Mouse (Mus musculus) embryo, embryonic 11.5 days (tissue): ENCODE measurements around the gene Pde4c.
A peak's percentile ranks its signal among the peaks of the same experiment; 100 is the strongest.

ENCODE experiments used
- DNase-seq: peaks from one replicate; pipeline ENCODE4 v3.0.0-alpha.2; 2012; ENCODE audit warnings: low read depth, low spot score

Gene Pde4c

DNA sequence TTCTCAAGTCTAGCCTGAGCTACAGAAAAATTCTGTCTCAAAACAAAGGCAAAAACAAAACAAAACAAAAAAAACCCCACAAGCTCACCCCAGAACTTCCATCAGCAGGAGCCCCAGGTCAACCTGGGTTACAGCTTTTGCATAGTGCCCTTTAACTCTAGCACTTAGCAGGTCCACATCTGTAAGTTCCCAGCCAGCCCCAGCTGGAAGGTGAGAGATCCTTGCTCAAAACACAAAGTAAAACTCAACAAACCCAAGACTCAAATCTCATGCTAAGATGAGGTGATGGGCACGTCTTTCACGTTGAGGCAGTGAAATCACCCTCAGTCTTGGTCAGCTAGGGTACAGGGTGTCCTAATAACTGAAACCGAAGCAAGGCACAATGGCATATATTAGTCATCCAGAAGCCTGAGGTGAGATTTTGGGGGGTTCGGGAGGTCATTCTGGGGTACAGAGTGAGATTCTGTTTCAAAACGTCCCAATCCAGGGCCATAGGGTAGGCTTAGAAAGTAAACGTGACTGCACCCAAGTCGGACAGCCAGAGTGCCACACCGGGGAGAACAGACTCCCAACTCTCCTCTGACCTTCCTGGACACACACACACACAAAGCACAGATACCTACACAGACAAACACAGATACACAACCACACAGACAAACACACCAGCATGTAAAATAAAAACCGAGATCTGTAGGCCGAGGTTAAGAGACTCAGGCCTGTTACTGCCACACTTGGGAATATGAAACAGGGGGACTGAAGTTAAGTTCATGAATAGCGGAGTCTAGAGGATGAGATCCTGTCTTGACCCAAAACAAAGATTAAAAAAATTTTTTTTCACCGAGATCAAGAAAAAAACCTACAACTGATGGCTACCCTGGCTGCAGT is 25.9 kb upstream of the Pde4c start:
- no peak for DNase-seq

DNA sequence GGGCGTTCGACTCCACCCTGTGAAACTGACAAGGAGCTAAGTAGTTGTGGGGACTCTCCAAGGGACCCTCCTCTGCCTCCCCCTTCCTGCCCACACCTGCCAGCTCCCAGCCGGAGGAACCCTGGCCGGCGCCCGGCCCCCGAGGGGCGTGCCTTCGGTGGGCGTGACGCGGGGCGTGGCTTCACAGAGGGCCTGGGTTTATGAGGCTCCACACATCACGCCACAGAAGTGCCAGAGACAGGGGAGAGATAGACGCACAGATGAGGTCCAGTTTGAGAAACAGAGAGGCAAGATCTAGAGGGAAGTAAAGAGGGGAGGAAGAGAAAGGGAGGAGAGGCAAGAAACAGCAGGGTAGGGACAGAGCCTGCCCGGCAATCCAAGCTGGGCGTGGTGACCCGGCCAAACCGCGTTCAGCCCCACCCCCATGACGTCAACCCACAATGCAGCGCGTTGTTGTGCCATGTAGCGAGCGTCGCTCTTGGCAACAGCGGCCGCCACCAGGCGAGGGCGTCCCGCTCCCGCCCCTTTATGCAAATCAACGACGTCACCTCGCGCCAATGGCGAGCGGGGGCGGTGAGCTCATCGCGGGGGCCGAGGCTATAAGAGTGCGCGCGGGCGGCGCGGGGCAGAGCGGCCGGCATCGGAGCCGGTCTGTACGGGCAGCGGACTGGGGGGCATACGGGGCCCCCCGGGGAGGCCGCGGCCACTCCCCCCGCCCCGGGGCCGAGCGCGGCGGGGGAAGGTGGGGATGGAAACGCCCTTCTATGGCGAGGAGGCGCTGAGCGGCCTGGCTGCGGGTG is 25.0 kb upstream of the Pde4c start, which contains the start of gene Jund:
TSS of gene Jund (plus strand) at position 640 of the 800 bp plus-strand sequence.
- peak; percentile 99 for DNase-seq

DNA sequence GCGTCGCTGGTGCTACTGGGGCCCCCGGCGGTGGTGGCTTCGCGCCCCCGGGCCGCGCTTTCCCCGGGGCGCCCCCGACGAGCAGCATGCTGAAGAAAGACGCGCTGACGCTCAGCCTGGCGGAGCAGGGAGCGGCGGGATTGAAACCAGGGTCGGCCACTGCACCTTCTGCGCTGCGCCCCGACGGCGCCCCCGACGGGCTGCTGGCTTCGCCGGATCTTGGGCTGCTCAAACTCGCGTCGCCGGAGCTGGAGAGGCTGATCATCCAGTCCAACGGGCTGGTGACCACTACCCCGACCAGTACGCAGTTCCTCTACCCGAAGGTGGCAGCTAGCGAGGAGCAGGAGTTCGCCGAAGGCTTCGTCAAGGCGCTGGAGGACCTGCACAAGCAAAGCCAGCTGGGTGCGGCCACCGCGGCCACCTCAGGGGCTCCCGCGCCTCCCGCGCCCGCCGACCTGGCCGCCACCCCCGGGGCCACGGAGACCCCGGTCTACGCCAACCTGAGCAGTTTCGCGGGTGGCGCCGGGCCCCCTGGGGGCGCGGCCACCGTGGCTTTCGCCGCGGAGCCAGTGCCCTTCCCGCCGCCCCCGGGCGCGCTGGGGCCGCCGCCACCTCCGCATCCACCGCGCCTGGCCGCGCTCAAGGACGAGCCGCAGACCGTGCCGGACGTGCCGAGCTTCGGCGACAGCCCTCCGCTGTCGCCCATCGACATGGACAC is 24.2 kb upstream of the Pde4c start:
- DNase-seq = peak; percentile 45

DNA sequence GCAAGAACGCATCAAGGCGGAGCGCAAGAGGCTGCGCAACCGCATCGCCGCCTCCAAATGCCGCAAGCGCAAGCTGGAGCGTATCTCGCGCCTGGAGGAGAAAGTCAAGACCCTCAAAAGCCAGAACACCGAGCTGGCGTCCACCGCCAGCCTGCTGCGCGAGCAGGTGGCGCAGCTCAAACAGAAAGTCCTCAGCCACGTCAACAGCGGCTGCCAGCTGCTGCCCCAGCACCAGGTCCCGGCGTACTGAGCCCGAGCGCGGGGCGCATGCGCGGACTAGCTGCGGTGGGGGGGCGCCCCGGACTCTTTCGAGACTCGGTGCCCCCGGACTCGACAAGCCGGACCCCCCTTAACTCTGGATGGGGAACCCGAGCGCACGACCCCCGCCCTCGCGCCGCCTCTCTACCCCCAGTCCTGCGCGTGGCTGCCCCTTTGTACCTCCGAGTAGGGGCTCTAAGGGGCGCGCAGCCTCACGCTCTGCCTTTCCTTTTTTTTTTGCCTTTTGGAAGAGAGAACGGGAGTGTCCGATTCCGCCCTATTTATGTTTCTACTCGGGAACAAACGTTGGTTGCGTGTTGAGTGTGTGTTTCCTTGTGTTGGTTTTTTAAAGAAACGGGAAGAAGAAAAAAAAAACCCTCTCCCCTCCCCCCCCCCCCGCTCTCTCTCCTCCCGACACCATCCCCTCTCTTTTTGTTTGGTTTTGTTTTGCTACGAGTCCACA is 23.5 kb upstream of the Pde4c start:
- peak; percentile 69 for DNase-seq

DNA sequence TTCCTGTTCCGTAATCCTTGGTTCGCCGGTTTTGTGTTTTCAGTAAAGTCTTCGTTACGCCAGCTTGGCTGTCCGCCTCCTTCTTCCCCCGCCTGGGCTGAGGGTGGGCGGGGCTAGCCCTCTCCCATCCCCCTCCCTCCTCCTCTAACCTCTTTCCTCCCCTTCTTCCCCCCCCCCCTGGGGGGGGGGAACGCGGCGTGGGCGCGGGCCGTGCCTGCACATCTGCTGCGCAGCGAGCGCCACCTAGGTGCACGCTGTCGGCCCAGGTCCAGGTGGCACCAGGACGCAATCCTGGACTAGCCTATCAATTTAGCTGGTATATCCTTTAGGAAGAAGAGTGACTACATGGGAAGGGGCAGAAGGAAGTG is 23.0 kb upstream of the Pde4c start:
- peak; percentile 89 for DNase-seq

DNA sequence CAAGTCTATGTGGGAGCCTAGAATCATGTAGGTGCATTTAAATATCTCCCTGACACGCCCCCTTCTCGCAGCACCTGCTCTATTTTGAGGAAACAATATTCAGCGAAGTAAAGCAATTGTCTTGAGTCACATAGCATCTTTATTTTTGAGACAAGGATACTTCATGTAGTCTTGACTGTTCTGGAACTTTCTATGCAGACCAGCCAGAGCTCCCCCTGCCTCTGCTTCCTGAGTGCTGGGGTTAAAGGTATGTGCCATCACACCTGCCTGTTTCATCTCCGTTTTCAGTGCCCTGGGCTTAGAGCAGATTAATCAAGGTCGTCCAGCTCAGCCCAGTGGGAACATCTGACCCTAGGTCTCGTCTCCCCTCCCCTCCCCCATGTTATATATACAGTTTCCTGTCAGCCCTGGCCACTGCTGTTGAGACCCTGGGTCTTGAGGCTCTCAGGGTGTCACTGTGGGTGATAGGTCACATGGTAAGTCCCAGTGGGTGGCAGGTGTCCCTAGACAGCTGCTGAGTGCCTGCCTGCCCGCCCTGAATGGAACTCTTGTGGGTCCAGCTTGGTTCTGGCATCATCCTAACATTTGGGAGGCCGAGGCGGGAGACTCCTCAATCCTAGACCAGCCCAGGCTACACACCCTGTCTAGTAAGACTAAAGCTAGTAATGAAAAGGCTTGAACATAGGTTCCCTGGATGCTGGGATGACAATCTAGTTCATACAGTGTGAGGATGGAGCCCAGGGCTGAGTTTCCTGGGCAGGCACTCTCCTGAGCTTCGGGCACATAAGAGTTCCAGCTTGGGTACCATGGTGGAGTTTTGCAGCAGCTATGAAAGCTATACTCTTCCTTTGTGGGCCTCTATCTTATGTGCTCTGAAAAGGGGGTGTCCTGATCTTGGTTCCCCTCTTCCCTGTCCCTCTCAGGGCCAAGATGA is 22.2 kb upstream of the Pde4c start:
- DNase-seq = no peak

DNA sequence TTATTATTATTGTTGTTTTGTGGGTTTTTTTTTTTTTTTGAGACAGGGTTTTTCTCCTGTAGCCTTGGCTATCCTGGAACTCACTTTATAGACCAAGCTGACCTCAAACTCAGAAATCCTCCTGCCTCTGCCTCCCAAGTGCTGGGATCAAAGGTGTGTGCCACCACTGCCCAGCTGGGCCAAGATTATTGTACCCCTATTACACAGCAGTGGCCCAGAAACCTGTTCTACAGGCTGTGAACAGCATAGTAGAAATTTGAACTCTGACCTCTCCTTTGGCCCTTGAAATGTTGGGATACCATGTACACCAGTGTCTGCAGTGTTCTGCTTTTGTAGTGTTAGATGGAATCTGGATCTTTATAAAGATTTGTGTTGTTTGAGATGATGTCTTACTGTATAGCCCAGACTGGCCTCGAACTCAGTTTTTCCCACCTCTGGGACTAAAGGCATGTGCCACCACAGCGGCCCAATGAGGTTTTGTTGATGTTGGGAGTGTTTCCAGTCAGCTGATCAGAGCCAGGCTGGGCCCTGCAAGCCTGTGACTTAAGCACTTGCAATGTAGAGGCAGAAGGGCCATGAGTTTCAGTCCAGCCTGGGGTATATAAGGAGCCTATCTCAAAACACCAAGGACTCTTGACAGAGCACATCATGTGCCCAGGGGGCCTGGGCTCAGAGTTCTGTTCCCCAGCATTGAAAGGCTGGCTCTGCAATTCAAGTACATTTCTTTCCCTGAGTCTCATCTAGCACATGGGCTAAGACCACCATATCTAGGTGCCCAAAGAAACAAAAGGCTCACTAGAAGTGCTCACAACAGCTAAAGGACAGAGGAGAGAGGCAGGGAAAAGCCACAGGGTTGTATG is 21.3 kb upstream of the Pde4c start:
- no peak for DNase-seq

DNA sequence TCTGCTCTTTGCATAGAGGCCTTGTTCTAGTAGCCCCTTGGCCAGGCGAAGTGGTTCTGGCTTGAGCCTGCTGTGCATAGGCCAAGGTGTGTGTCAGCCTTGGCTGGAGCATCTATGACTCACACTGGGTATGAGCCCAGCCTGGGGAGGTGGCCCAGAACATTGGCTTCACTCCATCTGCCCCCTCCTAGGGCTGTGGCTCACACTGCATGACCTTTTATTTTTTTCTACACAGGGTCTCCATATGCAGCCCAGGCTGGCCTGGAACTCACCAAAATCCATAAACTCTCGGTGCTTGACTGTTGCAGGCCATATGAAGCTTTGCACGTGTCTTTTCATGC is 20.7 kb upstream of the Pde4c start:
- DNase-seq = no peak

DNA sequence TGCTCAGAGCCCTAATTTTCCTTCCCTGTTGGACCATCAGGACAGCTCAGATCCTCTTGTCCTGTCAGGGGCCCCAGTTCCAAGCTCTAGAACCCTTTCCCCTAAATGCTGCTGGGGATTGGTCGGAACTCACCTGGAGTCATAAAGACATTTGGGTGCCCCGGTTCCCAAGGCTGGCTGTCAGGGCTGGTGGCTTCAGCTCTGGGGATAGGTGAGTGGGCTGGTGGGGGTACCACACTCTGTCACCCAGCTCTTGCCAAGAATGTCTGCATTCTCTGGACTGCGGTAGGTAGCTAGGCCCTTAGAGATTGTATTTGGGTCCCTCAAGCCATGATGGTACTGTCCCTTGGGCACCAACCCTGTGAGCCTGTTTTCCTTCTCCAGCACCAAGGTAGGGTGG is 20.2 kb upstream of the Pde4c start, which contains the start of gene Iqcn:
TSS of gene Iqcn (plus strand) at position 171 of the 400 bp plus-strand sequence.
- no peak for DNase-seq

DNA sequence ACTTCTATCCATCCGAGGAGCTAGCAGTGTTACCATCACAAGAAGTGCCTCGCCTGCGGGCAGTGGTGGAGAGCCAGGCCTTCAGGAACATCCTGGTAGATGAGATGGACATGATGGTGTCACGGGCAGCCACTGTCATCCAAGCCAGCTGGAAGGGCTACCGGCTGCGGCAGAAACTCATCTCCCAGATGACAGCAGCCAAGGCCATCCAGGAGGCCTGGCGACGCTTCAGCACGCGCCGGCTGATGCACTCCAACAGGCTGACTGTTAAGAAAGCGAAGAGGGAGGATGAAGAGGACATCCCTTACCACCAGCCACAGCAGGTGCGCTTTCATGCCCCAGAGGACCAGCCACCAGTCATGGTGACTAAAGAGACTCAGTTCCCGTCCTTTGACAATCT is 15.2 kb upstream of the Pde4c start:
- DNase-seq = no peak

DNA sequence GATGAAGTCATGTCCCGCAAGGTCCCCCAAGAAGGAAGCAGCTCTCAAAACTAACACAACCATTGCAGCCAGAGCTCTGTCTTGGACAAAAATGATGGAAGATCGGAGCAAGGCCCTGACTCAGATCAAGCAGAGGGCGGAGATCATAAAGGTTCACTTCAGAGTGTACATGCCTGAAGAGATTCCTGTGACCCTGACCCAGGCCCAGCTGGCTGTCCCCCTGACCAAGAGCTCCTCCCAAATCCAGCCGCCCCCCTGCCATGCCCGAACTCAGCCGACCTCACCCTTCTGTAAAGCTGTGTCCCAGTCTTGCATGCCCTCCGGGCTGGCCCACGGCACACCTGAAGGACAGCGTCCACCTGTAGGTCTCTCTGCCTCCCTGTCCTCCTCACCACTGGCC is 13.7 kb upstream of the Pde4c start:
- DNase-seq = no peak

DNA sequence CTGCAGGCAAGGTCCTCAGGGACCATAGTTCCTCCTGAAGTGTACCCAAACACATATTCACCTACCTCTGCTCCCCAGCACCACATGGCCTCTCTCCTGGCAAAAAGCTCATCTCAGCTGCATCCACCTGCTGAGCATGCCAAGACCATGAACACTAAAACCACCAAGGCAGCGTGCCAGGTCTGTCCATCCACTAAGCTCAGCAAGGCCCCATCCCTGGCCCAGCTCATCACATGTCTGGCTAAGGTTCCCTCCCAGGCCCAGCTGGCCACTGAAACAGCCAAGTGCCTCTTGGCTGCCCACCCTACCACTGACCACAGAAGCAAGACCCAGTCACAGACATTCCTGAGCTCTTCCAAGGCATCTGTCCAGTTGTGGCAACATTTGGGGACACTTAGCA is 13.2 kb upstream of the Pde4c start:
- DNase-seq = no peak

DNA sequence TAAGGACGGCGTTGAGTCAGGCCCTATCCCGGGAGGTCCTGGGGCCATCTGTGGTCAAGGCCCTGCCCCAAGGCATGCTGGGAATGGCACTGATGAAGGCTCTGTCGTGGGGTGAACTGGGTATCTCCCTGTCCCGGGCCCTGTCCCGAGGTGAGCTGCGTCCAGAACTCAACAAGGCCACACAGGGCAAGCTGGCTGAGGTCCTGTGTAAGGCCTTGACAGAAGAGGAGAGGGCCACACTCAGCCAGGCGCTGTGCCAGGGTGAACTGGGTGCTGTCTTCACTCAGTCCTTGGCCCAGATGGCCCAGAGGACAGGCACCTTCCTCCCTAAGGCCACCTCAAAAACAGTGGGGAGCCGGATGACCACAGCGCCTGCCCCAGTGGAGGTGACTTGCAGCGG is 12.5 kb upstream of the Pde4c start:
- no peak for DNase-seq

DNA sequence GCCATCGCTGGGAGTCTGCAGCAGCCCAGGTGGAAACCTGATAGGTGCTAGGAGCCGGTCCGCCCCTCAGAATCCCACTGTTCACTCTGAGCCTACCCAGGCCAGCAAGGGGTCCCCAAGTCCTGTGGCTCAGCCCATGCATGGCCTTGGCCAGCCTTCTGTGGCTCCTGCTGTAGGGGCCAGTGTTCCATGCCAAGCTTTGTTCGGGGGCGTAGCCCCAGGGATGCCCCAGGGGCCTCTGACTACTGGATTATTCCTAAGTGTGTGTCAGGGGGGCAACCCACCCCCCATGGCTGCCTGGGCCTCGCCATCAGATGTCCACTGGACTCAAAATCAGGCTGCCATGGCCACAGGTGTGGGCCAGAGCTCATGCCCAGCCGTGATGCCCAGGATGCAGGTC is 9.5 kb upstream of the Pde4c start:
- no peak for DNase-seq

DNA sequence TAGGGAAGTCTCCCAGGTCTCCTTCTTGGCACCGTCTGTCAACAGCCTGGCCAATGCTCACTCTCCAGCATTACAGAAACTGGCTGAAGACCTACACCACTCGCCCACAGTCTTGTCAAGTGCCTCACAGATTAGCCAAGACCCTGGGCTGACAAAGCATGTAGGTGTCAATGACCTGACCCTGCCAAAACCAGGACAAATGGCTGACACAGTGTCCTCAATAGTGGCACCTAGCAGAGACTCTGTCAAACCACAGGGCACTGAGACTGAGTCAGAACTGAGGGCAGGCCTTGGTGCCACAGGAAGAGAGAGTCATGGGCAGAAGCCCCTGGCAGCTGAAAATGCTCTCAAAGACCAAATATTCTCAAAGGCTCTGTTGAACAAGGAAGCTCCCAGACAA is 8.4 kb upstream of the Pde4c start:
- DNase-seq = no peak

DNA sequence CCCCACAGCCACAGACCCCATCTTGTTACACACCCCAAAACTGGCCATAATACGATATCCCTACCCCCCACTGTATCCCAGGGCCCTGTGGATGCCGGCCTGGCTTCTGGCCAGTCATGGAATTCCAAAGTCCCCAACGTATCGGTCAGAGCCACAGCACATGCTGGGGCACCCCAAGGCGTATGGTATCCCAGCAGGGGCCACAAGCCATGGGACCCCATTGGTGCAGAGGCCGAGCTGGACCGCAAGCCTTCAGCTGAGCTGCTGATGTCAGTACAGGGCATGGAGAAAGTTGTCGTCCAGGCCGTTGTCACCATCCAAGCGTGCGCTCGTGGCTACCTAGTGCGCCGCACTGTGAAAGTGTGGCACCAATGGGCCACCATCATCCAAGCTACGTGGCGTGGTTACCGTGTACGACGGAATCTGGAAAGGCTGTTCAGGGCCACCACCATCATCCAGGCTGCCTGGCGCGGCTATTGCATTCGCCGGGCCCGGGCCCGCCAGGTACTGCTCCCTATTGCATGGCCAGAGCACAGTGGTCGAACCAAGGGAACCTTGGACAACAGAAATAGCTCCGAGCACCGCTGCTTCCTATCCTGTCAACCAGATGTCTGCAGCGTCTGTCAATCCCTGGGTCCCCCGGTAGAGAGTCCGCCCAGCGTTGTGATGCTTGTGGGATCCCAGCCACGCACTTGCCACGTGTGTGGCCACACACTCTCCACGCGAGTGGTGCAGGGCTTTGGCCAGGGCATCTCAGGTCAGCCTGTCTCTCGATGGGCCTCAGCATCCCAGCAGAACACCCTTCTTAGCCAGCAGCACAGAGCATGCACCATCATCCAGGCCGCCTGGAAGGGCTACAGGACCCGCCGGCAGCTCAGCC is 6.8 kb upstream of the Pde4c start:
- no peak for DNase-seq

DNA sequence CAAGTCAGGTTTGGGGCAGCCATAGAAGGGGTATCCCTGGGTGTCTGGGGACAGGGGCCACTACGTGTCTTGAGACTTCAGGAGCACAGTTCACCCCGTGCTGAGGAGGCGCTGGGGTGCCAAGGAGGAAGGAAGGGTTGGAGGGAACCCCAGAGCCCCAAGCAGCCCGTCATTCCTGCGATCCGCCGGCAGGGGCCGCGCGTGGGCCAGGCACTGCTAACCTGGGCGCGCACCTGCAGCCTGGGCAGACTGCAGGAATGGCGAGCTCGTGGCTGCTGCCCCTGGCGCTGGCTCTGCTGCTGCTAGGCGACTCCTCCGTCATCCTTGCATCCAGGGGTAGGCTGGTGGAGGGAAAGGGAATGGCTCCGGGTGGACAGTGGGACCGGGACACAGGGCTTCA is 5.2 kb upstream of the Pde4c start, which contains the start of gene Gm3336:
TSS of gene Gm3336 (plus strand) at position 247 of the 400 bp plus-strand sequence.
- DNase-seq = no peak

DNA sequence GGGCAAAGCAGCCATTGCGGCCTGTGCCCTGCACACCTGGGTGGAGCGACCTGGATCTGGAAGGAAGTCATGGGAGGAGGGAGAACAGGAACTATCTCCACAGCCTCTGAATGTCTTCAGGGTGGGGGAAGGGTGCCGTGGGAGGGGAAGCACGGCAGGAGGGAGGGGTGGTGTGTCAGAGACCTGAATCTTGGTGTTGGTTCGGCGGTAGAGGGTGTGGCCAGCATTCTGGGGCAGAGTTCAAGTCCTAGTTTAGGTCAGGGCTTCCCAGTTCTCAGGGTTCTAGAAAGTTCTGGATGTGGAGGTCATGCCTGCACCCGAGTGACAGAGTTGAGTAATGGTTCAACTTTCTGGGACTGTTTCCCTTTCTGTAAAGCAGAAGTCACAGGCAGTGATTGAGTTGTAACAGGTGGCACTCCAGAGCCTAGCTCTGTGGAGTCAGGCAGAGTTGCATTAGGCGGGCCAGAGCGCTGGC is 3.7 kb upstream of the Pde4c start:
- no peak for DNase-seq
